Mouse (Mus musculus): ENCODE data around the gene Lrp1. TPM values are rescaled to one million over a fixed set of nuclear protein-coding genes. Genes with fewer than 3 reads are reported as not detected.

Lrp1 gene
- total RNA-seq, 2 experiments from 2014 or later = 58.1 to 64.3 TPM

- DNase-seq = no peak
Observed at GRCm38 (mm10) chr10:127592850-127593249, 28.1 kb downstream of the Lrp1 start.

- DNase-seq = no peak
Observed at GRCm38 (mm10) chr10:127592423-127592822, 28.5 kb downstream of the Lrp1 start.

GRCm38 (mm10) chr10:127591514-127591913 lies 29.4 kb downstream of the Lrp1 start:
- DNase-seq = no peak

GRCm38 (mm10) chr10:127590831-127591451 lies 30.0 kb downstream of the Lrp1 start:
- DNase-seq = no peak

GRCm38 (mm10) chr10:127590256-127590655 lies 30.7 kb downstream of the Lrp1 start:
- peak; percentile 41 for DNase-seq

GRCm38 (mm10) chr10:127587776-127588175 lies 33.2 kb downstream of the Lrp1 start:
- no peak for DNase-seq

- no peak for DNase-seq
Observed at GRCm38 (mm10) chr10:127586209-127586608, 34.7 kb downstream of the Lrp1 start.

GRCm38 (mm10) chr10:127585598-127585997 lies 35.4 kb downstream of the Lrp1 start:
- no peak for DNase-seq

GRCm38 (mm10) chr10:127583649-127584048 lies 37.3 kb downstream of the Lrp1 start:
- no peak for DNase-seq

- DNase-seq = no peak
Observed at GRCm38 (mm10) chr10:127581291-127581690, 39.7 kb downstream of the Lrp1 start.

- no peak for DNase-seq
Observed at GRCm38 (mm10) chr10:127577982-127578381, 43.0 kb downstream of the Lrp1 start.

GRCm38 (mm10) chr10:127577156-127577555 lies 43.8 kb downstream of the Lrp1 start:
- DNase-seq = no peak

GRCm38 (mm10) chr10:127576381-127576961 lies 44.5 kb downstream of the Lrp1 start:
- DNase-seq = peak; percentile 60

GRCm38 (mm10) chr10:127575741-127576140 lies 45.2 kb downstream of the Lrp1 start:
- DNase-seq = no peak

GRCm38 (mm10) chr10:127572281-127572680 lies 48.7 kb downstream of the Lrp1 start:
- no peak for DNase-seq

GRCm38 (mm10) chr10:127570937-127571641 lies 49.9 kb downstream of the Lrp1 start:
- DNase-seq = no peak

- no peak for DNase-seq
Observed at GRCm38 (mm10) chr10:127570384-127570783, 50.6 kb downstream of the Lrp1 start.

- peak; percentile 66 for DNase-seq
Observed at GRCm38 (mm10) chr10:127569450-127569849, 51.5 kb downstream of the Lrp1 start.

- no peak for DNase-seq
Observed at GRCm38 (mm10) chr10:127566553-127567326, 54.2 kb downstream of the Lrp1 start.

GRCm38 (mm10) chr10:127564301-127564700 lies 56.6 kb downstream of the Lrp1 start:
- DNase-seq = peak; percentile 41

- no peak for DNase-seq
Observed at GRCm38 (mm10) chr10:127563840-127564239, 57.1 kb downstream of the Lrp1 start.

- DNase-seq = no peak
Observed at GRCm38 (mm10) chr10:127561145-127561544, 59.8 kb downstream of the Lrp1 start.

- DNase-seq = no peak
Observed at GRCm38 (mm10) chr10:127557397-127557796, 63.6 kb downstream of the Lrp1 start.

All from gastrocnemius, postnatal 25 days (tissue).